Mouse (Mus musculus) limb, embryonic 15.5 days (tissue): ENCODE data around the gene Insr. TPM values are rescaled to one million over a fixed set of nuclear protein-coding genes. Genes with fewer than 3 reads are reported as not detected.
"Not testable (repeated sequence)": the region's sequence is repeated elsewhere in the genome, so short reads cannot be mapped to it uniquely, and the experiment has no call there.

ENCODE experiments used
- ATAC-seq: fragments of 200-750 bp; cut with Nextera tagmentation; 2 replicates; pipeline ENCODE4 v1.8.0; 2017; ENCODE audit warnings: low read depth, moderate TSS enrichment; ENCODE audit not compliant: insufficient number of reproducible peaks, low FRiP score, low TSS enrichment
- H3K27ac ChIP-seq: fragments of 300-500 bp; sonication (generic); 2 replicates; pipeline ENCODE4 v1.5.1; 2015; ENCODE audit warnings: moderate library complexity, mild to moderate bottlenecking, inconsistent platforms
- H3K27me3 ChIP-seq: fragments of 300-500 bp; sonication (generic); 2 replicates; pipeline ENCODE4 v1.6.1; 2015; ENCODE audit warnings: inconsistent platforms
- H3K36me3 ChIP-seq: fragments of 300-500 bp; sonication (generic); 2 replicates; pipeline ENCODE4 v1.6.1; 2015; ENCODE audit warnings: inconsistent platforms
- H3K4me1 ChIP-seq: fragments of 300-500 bp; sonication (generic); 2 replicates; pipeline ENCODE4 v1.6.1; 2015; ENCODE audit warnings: inconsistent platforms
- H3K4me2 ChIP-seq: fragments of 300-500 bp; sonication (generic); 2 replicates; pipeline ENCODE4 v1.6.1; 2015; ENCODE audit warnings: mild to moderate bottlenecking, inconsistent platforms
- H3K4me3 ChIP-seq: fragments of 300-500 bp; sonication (generic); 2 replicates; pipeline ENCODE4 v1.5.1; 2015; ENCODE audit warnings: mild to moderate bottlenecking, inconsistent platforms
- H3K9ac ChIP-seq: fragments of 300-500 bp; sonication (generic); 2 replicates; pipeline ENCODE4 v1.6.1; 2015; ENCODE audit warnings: inconsistent platforms
- H3K9me3 ChIP-seq: fragments of 300-500 bp; sonication (generic); 2 replicates; pipeline ENCODE4 v1.6.1; 2016; ENCODE audit warnings: inconsistent platforms
- WGBS: fragments of 180-500 bp; shearing (Covaris S2); methylation state at CpG from one replicate; pipeline ENCODE4 v1.1.7; 2015; 5-methylcytosine and 5-hydroxymethylcytosine counted together
- polyA plus RNA-seq: library from polyadenylated mRNA; unstranded; fragments of >200 nt; fragmentation: Nextera tagmentation; extraction: Ambion mirVana; gene quantifications from 2 replicates; pipeline ENCODE4 v1.2.1, GENCODE M21; 2015

Gene Insr
- polyA plus RNA-seq = 36.4 and 38.0 TPM in 2 replicates

- WGBS = under 1% methylated on average over 61 of the region's 61 CpGs
- no peaks in the 10 kb centered on the region for H3K9me3 ChIP-seq
- peak within 1 kb of the TSS; percentile 63 for H3K4me2 ChIP-seq
- H3K9ac ChIP-seq = peak within 1 kb of the TSS; percentile 90
- peak within 1 kb of the TSS; percentile 94 for H3K4me3 ChIP-seq
- H3K27ac ChIP-seq = peak within 1 kb of the TSS; percentile 72
- ATAC-seq = peak; percentile 85
- peaks cover 34% of the 10 kb centered on the region for H3K4me1 ChIP-seq
- H3K27me3 ChIP-seq = no peaks in the 10 kb centered on the region
- H3K36me3 ChIP-seq = 0 out of 2 replicates have a peak, but pooled peaks cover 4% of the 10 kb centered on the region
These were observed at the start of gene Insr for GRCm38 (mm10) chr8:3278934-3279720. TSS of gene Insr (minus strand) at chr8:3279617.

- Histone ChIP-seq H3K4me2 (no peak overlapping the region), H3K4me3 (no peak overlapping the region), H3K36me3 (no peaks in the 10 kb centered on the region), H3K9me3 (no peaks in the 10 kb centered on the region), H3K27ac (no peak overlapping the region), H3K27me3 (no peaks in the 10 kb centered on the region), H3K9ac (no peak overlapping the region), H3K4me1 (no peaks in the 10 kb centered on the region)
- WGBS = 62% methylated on average over 8 of the region's 8 CpGs
- ATAC-seq = no peak
These were observed 48.3 kb upstream of the Insr start for GRCm38 (mm10) chr8:3327538-3328245.

- Histone ChIP-seq H3K9ac (no peak overlapping the region), H3K9me3 (no peaks in the 10 kb centered on the region), H3K4me1 (no peaks in the 10 kb centered on the region), H3K4me2 (no peak overlapping the region), H3K27ac (no peak overlapping the region), H3K4me3 (no peak overlapping the region), H3K36me3 (no peaks in the 10 kb centered on the region), H3K27me3 (no peaks in the 10 kb centered on the region)
- ATAC-seq = no peak
- 72% methylated on average over 1 of the region's 1 CpGs for WGBS
These were observed 47.6 kb upstream of the Insr start for GRCm38 (mm10) chr8:3327056-3327455.

- no peak overlapping the region for H3K4me3 ChIP-seq
- no peak overlapping the region for H3K9ac ChIP-seq
- H3K9me3 ChIP-seq = no peaks in the 10 kb centered on the region
- no peaks in the 10 kb centered on the region for H3K4me1 ChIP-seq
- WGBS = 87% methylated on average over 2 of the region's 2 CpGs
- no peak overlapping the region for H3K27ac ChIP-seq
- H3K36me3 ChIP-seq = no peaks in the 10 kb centered on the region
- no peak overlapping the region for H3K4me2 ChIP-seq
- H3K27me3 ChIP-seq = no peaks in the 10 kb centered on the region
- ATAC-seq = no peak
These were observed 44.8 kb upstream of the Insr start for GRCm38 (mm10) chr8:3324253-3324652.

- H3K27ac ChIP-seq, H3K36me3 ChIP-seq, H3K9ac ChIP-seq, H3K9me3 ChIP-seq, H3K4me1 ChIP-seq, H3K4me2 ChIP-seq, H3K27me3 ChIP-seq, H3K4me3 ChIP-seq, ATAC-seq: not testable (repeated sequence)
- 88% methylated on average over 10 of the region's 11 CpGs for WGBS
These were observed 39.9 kb upstream of the Insr start for GRCm38 (mm10) chr8:3319267-3319666.

- WGBS = 87% methylated on average over 5 of the region's 5 CpGs
- H3K27ac ChIP-seq = no peak overlapping the region
- no peak overlapping the region for H3K4me3 ChIP-seq
- no peaks in the 10 kb centered on the region for H3K9me3 ChIP-seq
- H3K4me2 ChIP-seq = no peak overlapping the region
- no peaks in the 10 kb centered on the region for H3K36me3 ChIP-seq
- no peaks in the 10 kb centered on the region for H3K4me1 ChIP-seq
- ATAC-seq = no peak
- no peak overlapping the region for H3K9ac ChIP-seq
- H3K27me3 ChIP-seq = no peaks in the 10 kb centered on the region
These were observed 37.2 kb upstream of the Insr start for GRCm38 (mm10) chr8:3316585-3316984.

GRCm38 (mm10) chr8:3314345-3314744 is 34.9 kb upstream of the Insr start:
- ATAC-seq = no peak
- Histone ChIP-seq H3K4me1 (no peaks in the 10 kb centered on the region), H3K36me3 (no peaks in the 10 kb centered on the region), H3K4me3 (no peak overlapping the region), H3K27me3 (no peaks in the 10 kb centered on the region), H3K9me3 (no peaks in the 10 kb centered on the region), H3K4me2 (no peak overlapping the region), H3K27ac (no peak overlapping the region), H3K9ac (no peak overlapping the region)
- 72% methylated on average over 2 of the region's 2 CpGs for WGBS

GRCm38 (mm10) chr8:3313843-3314242 is 34.4 kb upstream of the Insr start:
- no peak for ATAC-seq
- H3K4me3 ChIP-seq = no peak overlapping the region
- 49% methylated on average over 3 of the region's 3 CpGs for WGBS
- no peaks in the 10 kb centered on the region for H3K9me3 ChIP-seq
- H3K27me3 ChIP-seq = no peaks in the 10 kb centered on the region
- H3K4me1 ChIP-seq = no peaks in the 10 kb centered on the region
- H3K36me3 ChIP-seq = no peaks in the 10 kb centered on the region
- H3K4me2 ChIP-seq = no peak overlapping the region
- H3K27ac ChIP-seq = no peak overlapping the region
- H3K9ac ChIP-seq = no peak overlapping the region

- H3K4me1 ChIP-seq, H3K27ac ChIP-seq, H3K4me2 ChIP-seq, H3K9me3 ChIP-seq, ATAC-seq, H3K27me3 ChIP-seq, H3K9ac ChIP-seq, H3K4me3 ChIP-seq, H3K36me3 ChIP-seq: not testable (repeated sequence)
- WGBS = 65% methylated on average over 1 of the region's 1 CpGs
These were observed 34.0 kb upstream of the Insr start for GRCm38 (mm10) chr8:3313417-3313816.

GRCm38 (mm10) chr8:3311482-3311881 is 32.1 kb upstream of the Insr start:
- Histone ChIP-seq H3K4me1 (no peaks in the 10 kb centered on the region), H3K27ac (no peak overlapping the region), H3K4me2 (no peak overlapping the region), H3K4me3 (no peak overlapping the region), H3K36me3 (no peaks in the 10 kb centered on the region), H3K9ac (no peak overlapping the region), H3K27me3 (no peaks in the 10 kb centered on the region), H3K9me3 (0 out of 2 replicates have a peak, but pooled peaks cover under 1% of the 10 kb centered on the region)
- 73% methylated on average over 4 of the region's 4 CpGs for WGBS
- no peak for ATAC-seq

- no peak overlapping the region for H3K4me2 ChIP-seq
- no peaks in the 10 kb centered on the region for H3K36me3 ChIP-seq
- H3K27me3 ChIP-seq = no peaks in the 10 kb centered on the region
- no peaks in the 10 kb centered on the region for H3K4me1 ChIP-seq
- H3K4me3 ChIP-seq = no peak overlapping the region
- ATAC-seq = no peak
- WGBS = 87% methylated on average over 11 of the region's 11 CpGs
- 0 out of 2 replicates have a peak, but pooled peaks cover 2% of the 10 kb centered on the region for H3K9me3 ChIP-seq
- H3K27ac ChIP-seq = no peak overlapping the region
- no peak overlapping the region for H3K9ac ChIP-seq
These were observed 30.2 kb upstream of the Insr start for GRCm38 (mm10) chr8:3309636-3310035.

- H3K4me1 ChIP-seq, ATAC-seq: not testable (repeated sequence)
- WGBS = 90% methylated on average over 13 of the region's 13 CpGs
These were observed 28.9 kb upstream of the Insr start for GRCm38 (mm10) chr8:3308205-3308800.

More at GRCm38 (mm10) chr8:3308205-3308800, 28.9 kb upstream of the Insr start:
- H3K9ac ChIP-seq, H3K27ac ChIP-seq, H3K4me3 ChIP-seq, H3K27me3 ChIP-seq, H3K4me2 ChIP-seq, H3K36me3 ChIP-seq, H3K9me3 ChIP-seq: not testable (repeated sequence)
